Mouse (Mus musculus) adrenal gland (tissue): ENCODE results near the gene Wdr34.

Experiments
- intact Hi-C: fragments of 180-260 bp; cut with DNase I; formaldehyde crosslinking; loops from one replicate; pipeline ENCODE4 v1.15.1; 2025
- microRNA-seq, 2 experiments: library from miRNA; unstranded; fragments of <30 nt; microRNA quantifications; one replicate each; pipeline ENCODE4; 2019

The Wdr34 gene

GRCm38 (mm10) chr2:30037762-30038161 lies 10.9 kb downstream of the Wdr34 start:
- intact Hi-C loops: no loop called here

- intact Hi-C loops: no loop called here
Observed at GRCm38 (mm10) chr2:30032957-30033356, 15.7 kb downstream of the Wdr34 start.

GRCm38 (mm10) chr2:30032244-30032846 lies 16.3 kb downstream of the Wdr34 start:
- intact Hi-C loops: no loop called here

- intact Hi-C loops: loop anchor here (5.0 kb wide), 1 partner anchor 40 kb away; no protein-coding TSS in a partner anchor
Observed at GRCm38 (mm10) chr2:30026997-30027396, 21.7 kb downstream of the Wdr34 start.

- intact Hi-C loops: loop anchor here (5.0 kb wide), 1 partner anchor 38 kb away; no protein-coding TSS in a partner anchor
Observed at GRCm38 (mm10) chr2:30025454-30025853, 23.2 kb downstream of the Wdr34 start.

GRCm38 (mm10) chr2:30014326-30014966 lies 34.2 kb downstream of the Wdr34 start:
- intact Hi-C loops: no loop called here

- intact Hi-C loops: no loop called here
Observed at GRCm38 (mm10) chr2:30010840-30011281, 37.8 kb downstream of the Wdr34 start.

GRCm38 (mm10) chr2:30009101-30009500 lies 39.6 kb downstream of the Wdr34 start:
- intact Hi-C loops: no loop called here

- intact Hi-C loops: no loop called here
Observed at GRCm38 (mm10) chr2:29991962-29992361, 56.7 kb downstream of the Wdr34 start.

Small RNAs within 50 kb of the gene (microRNA-seq; reads per million reads assigned to microRNA genes)
- 0.11 to 0.62 reads per million in 2 experiments for gene Mir6997
